Mouse (Mus musculus) liver, postnatal 0 days (tissue): ENCODE measurements around the gene Strip2. TPM values are rescaled to one million over a fixed set of nuclear protein-coding genes. Genes with fewer than 3 reads are reported as not detected.

Experiments
- ATAC-seq: fragments of 200-750 bp; cut with Nextera tagmentation; 2 replicates; pipeline ENCODE4 v1.8.0; 2017; ENCODE audit warnings: mild to moderate bottlenecking, moderate library complexity
- DNase-seq: peaks from one replicate; pipeline ENCODE4 v3.0.0-alpha.2; 2016
- H3K27ac ChIP-seq: fragments of 300-500 bp; sonication (generic); 2 replicates; pipeline ENCODE4 v1.5.1; 2014; ENCODE audit warnings: antibody characterized with exemption, moderate library complexity, mild to moderate bottlenecking, low read depth
- H3K27me3 ChIP-seq: fragments of 300-500 bp; sonication (generic); 2 replicates; pipeline ENCODE4 v1.6.1; 2014; ENCODE audit warnings: low read length, control low read depth, mixed read lengths; ENCODE audit not compliant: insufficient read depth
- H3K36me3 ChIP-seq: fragments of 300-500 bp; sonication (generic); replicated peaks from 2 replicates; pipeline ENCODE4 v1.6.1; 2014; ENCODE audit warnings: mild to moderate bottlenecking, control low read depth, low read length, moderate library complexity, mixed read lengths; ENCODE audit not compliant: insufficient read depth
- H3K4me1 ChIP-seq: fragments of 300-500 bp; sonication (generic); 2 replicates; pipeline ENCODE4 v1.6.1; 2014; ENCODE audit warnings: antibody characterized with exemption, mild to moderate bottlenecking, control low read depth; ENCODE audit not compliant: insufficient read depth
- H3K4me2 ChIP-seq: fragments of 300-500 bp; sonication (generic); 2 replicates; pipeline ENCODE4 v1.6.1; 2014; ENCODE audit warnings: low read depth, mild to moderate bottlenecking, low read length, moderate library complexity, mixed read lengths
- H3K4me3 ChIP-seq: fragments of 300-500 bp; sonication (generic); 2 replicates; pipeline ENCODE4 v1.5.1; 2014; ENCODE audit warnings: low read depth, low read length
- H3K9ac ChIP-seq: fragments of 300-500 bp; sonication (generic); replicated peaks from 2 replicates; pipeline ENCODE4 v1.6.1; 2014; ENCODE audit warnings: mild to moderate bottlenecking, moderate library complexity
- H3K9me3 ChIP-seq: fragments of 300-500 bp; sonication (generic); 2 replicates; pipeline ENCODE4 v1.6.1; 2016; ENCODE audit warnings: mild to moderate bottlenecking, control low read depth, low read length, mixed read lengths
- CTCF ChIP-seq: sonication (generic); IDR thresholded peaks from 2 replicates; pipeline ENCODE4 v1.5.1; 2016; ENCODE audit warnings: antibody characterized with exemption, low read depth
- EP300 ChIP-seq: IDR thresholded peaks from 2 replicates; pipeline ENCODE4 v1.6.1; 2016; ENCODE audit warnings: antibody characterized with exemption, low read depth, mild to moderate bottlenecking
- WGBS: fragments of 180-500 bp; shearing (Covaris S2); extraction: QIAGEN DNeasy Blood & Tissue Kit; methylation state at CpG from one replicate; pipeline ENCODE4 v1.1.7; 2014; ENCODE audit not compliant: insufficient replicate concordance; 5-methylcytosine and 5-hydroxymethylcytosine counted together
- polyA plus RNA-seq: library from polyadenylated mRNA; unstranded; fragments of >200 nt; fragmentation: Nextera tagmentation; extraction: Ambion mirVana; gene quantifications from 2 replicates; pipeline ENCODE4 v1.2.1, GENCODE M21; 2015

Strip2 gene
- polyA plus RNA-seq = 0.20 and 0.23 TPM in 2 replicates

DNA sequence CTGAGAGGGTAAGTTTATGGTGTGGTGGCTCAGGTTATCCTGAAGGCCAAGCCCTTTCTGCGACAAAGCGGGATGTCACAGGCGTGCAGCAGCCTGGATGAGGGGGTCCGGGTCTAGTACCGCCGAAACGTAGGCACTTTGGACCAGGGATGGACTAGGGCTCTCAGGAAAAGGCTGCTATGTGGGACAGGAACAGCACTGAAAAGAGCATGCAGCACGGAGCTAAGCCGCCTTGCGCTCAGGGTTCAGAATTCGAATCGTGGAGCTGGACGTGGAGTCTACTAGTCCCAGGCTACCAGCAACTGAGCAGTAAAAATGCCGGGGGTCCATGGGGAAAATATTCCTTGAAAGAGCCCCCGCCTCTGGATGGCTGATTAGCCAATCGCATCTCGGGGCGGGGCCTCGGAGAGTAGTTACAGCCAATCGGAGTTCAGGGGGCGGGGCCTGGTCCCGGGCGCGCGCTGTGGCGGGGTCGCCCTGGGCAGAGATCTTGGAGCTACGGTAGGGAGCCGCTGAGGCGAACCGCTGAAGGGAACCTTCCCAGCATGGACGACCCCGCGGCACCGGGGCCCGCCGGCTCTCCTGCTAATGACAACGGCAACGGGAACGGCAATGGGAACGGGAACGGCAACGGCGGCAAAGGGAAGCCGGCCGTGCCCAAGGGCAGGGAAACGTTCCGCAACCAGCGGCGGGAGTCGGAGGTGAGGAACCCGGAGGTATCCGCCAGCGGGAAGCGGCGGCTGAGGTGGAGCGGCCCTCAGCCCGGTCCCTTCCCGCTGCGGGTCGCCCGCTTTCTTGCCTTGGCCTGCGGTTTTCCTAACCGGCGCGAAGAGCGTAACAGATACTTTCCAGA, at the start of gene Strip2:
Gene Strip2 (plus strand): TSS at position 483 of the 853 bp plus-strand sequence.
- H3K27me3 ChIP-seq = peaks cover 33% of the 10 kb centered on the region
- WGBS = under 1% methylated on average over 67 of the region's 67 CpGs
- H3K4me2 ChIP-seq = peak within 1 kb of the TSS; percentile 100
- H3K4me3 ChIP-seq = peak within 1 kb of the TSS; percentile 80
- TF ChIP-seq EP300 (no peak), CTCF (no peak)
- H3K4me1 ChIP-seq = peaks cover 12% of the 10 kb centered on the region
- peak; percentile 97 for ATAC-seq
- no peak within 1 kb of the TSS for H3K27ac ChIP-seq
- H3K9me3 ChIP-seq = no peaks in the 10 kb centered on the region
- peak within 1 kb of the TSS; percentile 72 for H3K9ac ChIP-seq
- H3K36me3 ChIP-seq = no peaks in the 10 kb centered on the region
- peak; percentile 94 for DNase-seq

DNA sequence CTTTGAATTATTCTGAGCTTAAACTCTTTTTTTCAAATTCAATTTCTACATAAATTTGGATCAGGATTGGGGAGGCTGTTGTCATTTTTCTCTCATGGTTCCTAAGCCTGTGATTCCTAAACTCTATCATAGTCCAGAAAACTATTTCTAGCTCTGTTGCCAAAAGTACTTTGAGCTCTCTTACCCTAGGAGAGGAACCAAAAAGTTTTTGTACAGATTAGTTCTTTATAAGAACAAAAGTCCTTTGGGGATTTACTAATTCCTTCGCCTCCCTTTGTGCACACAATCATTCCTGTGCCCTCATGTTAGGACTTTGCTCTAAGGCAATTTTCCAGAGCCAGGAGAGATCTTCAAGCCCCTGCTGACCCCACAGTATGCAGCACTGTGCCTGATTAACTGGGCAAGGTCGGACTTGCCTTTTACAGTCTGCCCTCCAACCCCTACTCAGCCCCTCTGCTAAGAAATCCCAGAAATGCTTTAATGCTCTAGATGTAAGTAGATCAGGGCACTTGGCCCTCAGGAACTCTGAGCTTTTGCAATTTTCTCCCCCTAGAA, 48.4 kb upstream of the Strip2 start:
- WGBS = 78% methylated on average over 2 of the region's 2 CpGs
- ATAC-seq (no peak), DNase-seq (no peak)
- no peak for TF ChIP-seq EP300
- no peak for TF ChIP-seq CTCF
- Histone ChIP-seq H3K27me3 (no peaks in the 10 kb centered on the region), H3K36me3 (0 out of 2 replicates have a peak, but pooled peaks cover 5% of the 10 kb centered on the region), H3K27ac (no peak overlapping the region), H3K9ac (no peak overlapping the region), H3K9me3 (no peaks in the 10 kb centered on the region), H3K4me1 (no peaks in the 10 kb centered on the region), H3K4me3 (no peak overlapping the region), H3K4me2 (no peak overlapping the region)

DNA sequence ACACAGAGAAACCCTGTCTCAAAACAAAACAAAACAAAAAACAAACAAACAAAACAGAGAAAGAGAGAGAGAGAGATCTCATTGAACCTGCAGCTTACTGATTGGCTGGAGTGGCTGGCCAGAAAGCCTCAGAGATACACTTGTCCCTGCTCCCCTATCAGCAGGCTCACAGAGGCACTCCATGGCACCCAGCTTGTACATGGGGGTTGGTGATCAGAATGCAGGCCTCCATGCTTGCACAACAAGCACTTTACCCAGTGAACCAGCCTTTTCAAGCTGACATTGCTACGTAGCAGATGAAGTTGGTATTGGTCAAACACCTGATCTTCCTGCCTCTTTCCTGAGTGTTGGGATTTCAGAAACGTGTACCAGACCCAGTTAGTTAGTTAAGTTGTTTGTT, 43.2 kb upstream of the Strip2 start:
- Histone ChIP-seq H3K27ac (no peak overlapping the region), H3K4me3 (no peak overlapping the region), H3K4me2 (no peak overlapping the region), H3K9ac (no peak overlapping the region), H3K4me1 (no peaks in the 10 kb centered on the region), H3K9me3 (no peaks in the 10 kb centered on the region), H3K27me3 (no peaks in the 10 kb centered on the region), H3K36me3 (0 out of 2 replicates have a peak, but pooled peaks cover 5% of the 10 kb centered on the region)
- DNase-seq = no peak
- 64% methylated on average over 2 of the region's 2 CpGs for WGBS
- ATAC-seq = 0 out of 2 replicates have a peak, but pooled peaks have one; percentile 36
- TF ChIP-seq EP300 (no peak), CTCF (no peak)

DNA sequence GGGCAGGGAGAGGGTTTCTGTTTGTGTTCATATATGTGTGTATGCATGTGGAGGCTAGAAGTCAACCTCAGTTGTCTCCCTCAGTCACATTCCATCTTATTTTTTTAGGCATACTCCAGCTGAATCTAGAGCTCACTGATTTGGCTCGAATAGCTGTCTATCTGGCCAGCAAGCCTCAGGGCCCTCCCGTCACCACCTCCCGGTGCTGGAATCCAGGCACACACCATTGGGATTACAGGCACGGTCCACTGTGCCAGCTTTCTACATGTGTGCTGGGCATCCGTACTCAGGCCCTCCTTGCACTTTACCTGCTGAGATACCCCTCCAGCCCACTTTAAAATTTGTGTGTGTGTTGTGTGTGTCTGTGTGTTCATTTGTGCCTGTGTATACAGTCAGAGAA, 41.2 kb upstream of the Strip2 start:
- TF ChIP-seq CTCF = no peak
- TF ChIP-seq EP300 = no peak
- no peak for DNase-seq

DNA sequence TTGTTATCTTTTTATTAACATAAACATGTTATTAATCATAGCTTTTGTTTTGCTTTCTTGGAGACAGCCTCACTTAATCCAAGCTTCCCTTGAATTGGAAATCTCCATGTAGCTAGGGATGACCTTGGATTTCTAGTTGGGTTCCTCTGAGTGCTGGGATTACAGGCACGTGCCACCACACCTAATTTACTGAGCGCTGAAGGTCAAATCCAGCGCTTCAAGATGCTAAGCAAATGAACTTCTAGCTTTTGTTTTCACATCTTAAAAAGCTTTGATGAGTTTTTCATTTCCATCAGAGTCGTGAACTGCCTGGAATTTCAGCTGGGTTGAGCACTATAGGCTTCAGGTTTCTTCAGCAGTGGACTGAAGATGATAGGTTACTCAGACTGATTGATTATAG, 40.0 kb upstream of the Strip2 start:
- Histone ChIP-seq H3K4me2 (no peak overlapping the region), H3K4me1 (no peaks in the 10 kb centered on the region), H3K36me3 (0 out of 2 replicates have a peak, but pooled peaks cover 3% of the 10 kb centered on the region), H3K27me3 (no peaks in the 10 kb centered on the region), H3K9ac (no peak overlapping the region), H3K9me3 (no peaks in the 10 kb centered on the region), H3K27ac (no peak overlapping the region), H3K4me3 (no peak overlapping the region)
- TF ChIP-seq CTCF (no peak), EP300 (no peak)
- 80% methylated on average over 4 of the region's 4 CpGs for WGBS
- no peak for DNase-seq
- ATAC-seq = no peak

More for the DNA sequence above, 41.2 kb upstream of the Strip2 start:
- ATAC-seq = no peak
- no peaks in the 10 kb centered on the region for H3K27me3 ChIP-seq
- 0 out of 2 replicates have a peak, but pooled peaks cover 5% of the 10 kb centered on the region for H3K36me3 ChIP-seq
- H3K9ac ChIP-seq = no peak overlapping the region
- no peak overlapping the region for H3K27ac ChIP-seq
- WGBS = 84% methylated on average over 5 of the region's 5 CpGs
- H3K9me3 ChIP-seq = no peaks in the 10 kb centered on the region
- no peak overlapping the region for H3K4me2 ChIP-seq
- no peaks in the 10 kb centered on the region for H3K4me1 ChIP-seq
- no peak overlapping the region for H3K4me3 ChIP-seq

DNA sequence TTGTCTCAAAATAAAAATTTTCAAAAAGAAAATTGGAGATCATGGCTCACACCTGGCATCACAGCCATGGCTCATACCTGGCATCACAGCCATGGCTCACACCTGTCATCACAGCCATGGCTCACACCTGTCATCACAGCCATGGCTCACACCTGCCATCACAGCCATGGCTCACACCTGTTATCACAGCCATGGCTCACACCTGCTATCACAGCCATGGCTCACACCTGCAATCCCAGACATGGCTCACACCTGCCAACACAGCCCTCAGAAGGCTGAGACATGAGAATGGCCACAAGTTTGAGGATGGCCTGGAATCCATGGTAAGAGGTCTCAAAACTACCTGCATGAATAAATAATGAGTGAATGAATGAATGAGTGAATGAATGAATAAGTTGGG, 37.2 kb upstream of the Strip2 start:
- TF ChIP-seq CTCF (no peak), EP300 (no peak)
- DNase-seq (no peak), ATAC-seq (no peak)
- no peaks in the 10 kb centered on the region for H3K27me3 ChIP-seq
- no peak overlapping the region for H3K9ac ChIP-seq
- no peaks in the 10 kb centered on the region for H3K9me3 ChIP-seq
- no peak overlapping the region for H3K27ac ChIP-seq
- H3K4me3 ChIP-seq = no peak overlapping the region
- no peaks in the 10 kb centered on the region for H3K4me1 ChIP-seq
- H3K36me3 ChIP-seq = 0 out of 2 replicates have a peak, but pooled peaks cover 3% of the 10 kb centered on the region
- no peak overlapping the region for H3K4me2 ChIP-seq
